Mouse (Mus musculus) lung, embryonic 14.5 days (tissue): Measurements from ENCODE around the gene Hfe2. TPM values are rescaled to one million over a fixed set of nuclear protein-coding genes. Genes with fewer than 3 reads are reported as not detected.
"Not testable (repeated sequence)": the region's sequence is repeated elsewhere in the genome, so short reads cannot be mapped to it uniquely, and the experiment has no call there.

ENCODE experiments used
- ATAC-seq: fragments of 200-750 bp; cut with Nextera tagmentation; 2 replicates; pipeline ENCODE4 v1.8.0; 2017; ENCODE audit warnings: mild to moderate bottlenecking, moderate TSS enrichment, moderate library complexity; ENCODE audit not compliant: insufficient read depth
- DNase-seq: peaks from one replicate; pipeline ENCODE4 v3.0.0-alpha.2; 2015
- H3K27ac ChIP-seq: fragments of 300-500 bp; sonication (generic); 2 replicates; pipeline ENCODE4 v1.5.1; 2014; ENCODE audit warnings: low read depth, mild to moderate bottlenecking, moderate library complexity
- H3K27me3 ChIP-seq: fragments of 300-500 bp; sonication (generic); 2 replicates; pipeline ENCODE4 v1.6.1; 2014; ENCODE audit warnings: low read length, control low read depth; ENCODE audit not compliant: insufficient read depth
- H3K36me3 ChIP-seq: fragments of 300-500 bp; sonication (generic); 2 replicates; pipeline ENCODE4 v1.6.1; 2014; ENCODE audit warnings: control low read depth; ENCODE audit not compliant: insufficient read depth
- H3K4me1 ChIP-seq: fragments of 300-500 bp; sonication (generic); 2 replicates; pipeline ENCODE4 v1.6.1; 2014; ENCODE audit warnings: antibody characterized with exemption, control low read depth; ENCODE audit not compliant: insufficient read depth
- H3K4me2 ChIP-seq: fragments of 300-500 bp; sonication (generic); 2 replicates; pipeline ENCODE4 v1.6.1; 2014; ENCODE audit warnings: mild to moderate bottlenecking
- H3K4me3 ChIP-seq: fragments of 300-500 bp; sonication (generic); 2 replicates; pipeline ENCODE4 v1.5.1; 2014; ENCODE audit warnings: low read depth, low read length
- H3K9ac ChIP-seq: fragments of 300-500 bp; sonication (generic); 2 replicates; pipeline ENCODE4 v1.6.1; 2014
- H3K9me3 ChIP-seq: fragments of 300-500 bp; sonication (generic); 2 replicates; pipeline ENCODE4 v1.6.1; 2016; ENCODE audit warnings: low read depth, low read length, control low read depth
- CTCF ChIP-seq: IDR thresholded peaks from 2 replicates; pipeline ENCODE4 v1.5.1; 2016; ENCODE audit warnings: antibody characterized with exemption, low read depth
- WGBS: fragments of 180-500 bp; shearing (Covaris S2); extraction: QIAGEN DNeasy Blood & Tissue Kit; methylation state at CpG from one replicate; pipeline ENCODE4 v1.1.7; 2014; 5-methylcytosine and 5-hydroxymethylcytosine counted together
- polyA plus RNA-seq: library from polyadenylated mRNA; unstranded; fragments of >200 nt; fragmentation: Nextera tagmentation; extraction: Ambion mirVana; gene quantifications from 2 replicates; pipeline ENCODE4 v1.2.1, GENCODE M21; 2014

The Hfe2 gene
- polyA plus RNA-seq, 1 experiment from 2014 or later: 0.20 TPM

GRCm38 (mm10) chr3:96483946-96484345, 41.0 kb upstream of the Hfe2 start:
- Histone ChIP-seq H3K27ac (no peak overlapping the region), H3K9ac (no peak overlapping the region), H3K27me3 (no peaks in the 10 kb centered on the region), H3K4me2 (no peak overlapping the region), H3K4me1 (no peaks in the 10 kb centered on the region), H3K4me3 (no peak overlapping the region), H3K9me3 (no peaks in the 10 kb centered on the region), H3K36me3 (no peaks in the 10 kb centered on the region)
- DNase-seq: no peak
- WGBS: 71% methylated on average over 2 of the region's 2 CpGs
- TF ChIP-seq CTCF: no peak
- no peak for ATAC-seq

- ATAC-seq: no peak
Observed at GRCm38 (mm10) chr3:96484921-96485320, 40.1 kb upstream of the Hfe2 start.

GRCm38 (mm10) chr3:96485361-96485760, 39.6 kb upstream of the Hfe2 start:
- Histone ChIP-seq H3K36me3 (no peaks in the 10 kb centered on the region), H3K27me3 (no peaks in the 10 kb centered on the region), H3K4me2 (peak overlapping the region; percentile 43), H3K4me3 (no peak overlapping the region), H3K9me3 (no peaks in the 10 kb centered on the region), H3K9ac (no peak overlapping the region), H3K4me1 (no peaks in the 10 kb centered on the region), H3K27ac (no peak overlapping the region)
- TF ChIP-seq CTCF: no peak
- DNase-seq: no peak
- WGBS: 80% methylated on average over 2 of the region's 2 CpGs
- no peak for ATAC-seq

More at GRCm38 (mm10) chr3:96484921-96485320, 40.1 kb upstream of the Hfe2 start:
- Histone ChIP-seq H3K27me3 (no peaks in the 10 kb centered on the region), H3K9me3 (no peaks in the 10 kb centered on the region), H3K36me3 (no peaks in the 10 kb centered on the region), H3K4me3 (no peak overlapping the region), H3K27ac (no peak overlapping the region), H3K9ac (no peak overlapping the region), H3K4me2 (peak overlapping the region; percentile 43), H3K4me1 (no peaks in the 10 kb centered on the region)
- no peak for TF ChIP-seq CTCF
- 70% methylated on average over 4 of the region's 4 CpGs for WGBS
- DNase-seq: no peak

GRCm38 (mm10) chr3:96486064-96486827, 38.7 kb upstream of the Hfe2 start:
- H3K27me3 ChIP-seq, H3K4me1 ChIP-seq, DNase-seq, H3K4me3 ChIP-seq, H3K4me2 ChIP-seq, H3K27ac ChIP-seq, H3K36me3 ChIP-seq, H3K9ac ChIP-seq, H3K9me3 ChIP-seq: not testable (repeated sequence)
- peak; percentile 67 for ATAC-seq
- WGBS: 2% methylated on average over 4 of the region's 34 CpGs

GRCm38 (mm10) chr3:96486828-96487559, 38.0 kb upstream of the Hfe2 start:
- H3K4me1 ChIP-seq, H3K9me3 ChIP-seq, H3K36me3 ChIP-seq, H3K9ac ChIP-seq, H3K27me3 ChIP-seq, DNase-seq: not testable (repeated sequence)
- ATAC-seq: peak; percentile 77
- 19% methylated on average over 5 of the region's 38 CpGs for whole genome bisulfite sequencing
- Histone ChIP-seq H3K4me3 (peak overlapping the region; percentile 22), H3K27ac (peak overlapping the region; percentile 16; the same call in 1 of the 2 replicates), H3K4me2 (peak overlapping the region; percentile 70)

- WGBS: 2% methylated on average over 26 of the region's 26 CpGs
- H3K27me3 ChIP-seq: no peaks in the 10 kb centered on the region
- peak overlapping the region; percentile 70 for H3K4me2 ChIP-seq
- peak overlapping the region; percentile 30 for H3K4me3 ChIP-seq
- peak overlapping the region; percentile 91 for H3K27ac ChIP-seq
- peak overlapping the region; percentile 56 for H3K9ac ChIP-seq
- H3K9me3 ChIP-seq: no peaks in the 10 kb centered on the region
- H3K4me1 ChIP-seq: no peaks in the 10 kb centered on the region
- no peaks in the 10 kb centered on the region for H3K36me3 ChIP-seq
- ATAC-seq: no peak
- DNase-seq: peak; percentile 61
- peak; percentile 41 for TF ChIP-seq CTCF
Observed at GRCm38 (mm10) chr3:96487596-96488289, 37.2 kb upstream of the Hfe2 start.

- H3K4me3 ChIP-seq: peak overlapping the region; percentile 30
- H3K36me3 ChIP-seq, H3K27me3 ChIP-seq, DNase-seq, H3K9me3 ChIP-seq, H3K4me1 ChIP-seq: not testable (repeated sequence)
- H3K9ac ChIP-seq: peak overlapping the region; percentile 56
- ATAC-seq: peak; percentile 83
- peak overlapping the region; percentile 70 for H3K4me2 ChIP-seq
- 0% methylated on average over 1 of the region's 55 CpGs for WGBS
- H3K27ac ChIP-seq: peak overlapping the region; percentile 91
Observed at GRCm38 (mm10) chr3:96488290-96488906, 36.6 kb upstream of the Hfe2 start.

- not testable (repeated sequence) for H3K9ac ChIP-seq, H3K4me1 ChIP-seq, H3K9me3 ChIP-seq, H3K27me3 ChIP-seq, H3K36me3 ChIP-seq, DNase-seq, H3K4me3 ChIP-seq
- Histone ChIP-seq H3K4me2 (0 out of 2 replicates have a peak overlapping the region, but pooled peaks have one; percentile 31), H3K27ac (peak overlapping the region; percentile 79; the same call in 1 of the 2 replicates)
- peak; percentile 77 for ATAC-seq
- under 1% methylated on average over 9 of the region's 31 CpGs for WGBS
Observed at GRCm38 (mm10) chr3:96488907-96489629, 35.9 kb upstream of the Hfe2 start.

GRCm38 (mm10) chr3:96489636-96490035, 35.3 kb upstream of the Hfe2 start:
- H3K4me1 ChIP-seq, ATAC-seq, H3K36me3 ChIP-seq, H3K4me2 ChIP-seq, H3K27me3 ChIP-seq, H3K4me3 ChIP-seq, H3K9ac ChIP-seq, H3K9me3 ChIP-seq, DNase-seq: not testable (repeated sequence)
- 63% methylated on average over 5 of the region's 8 CpGs for WGBS
- peak overlapping the region; percentile 67; the same call in 1 of the 2 replicates for H3K27ac ChIP-seq
